Mouse (Mus musculus): Measurements from ENCODE around the gene Cfap61. TPM values are rescaled to one million over a fixed set of nuclear protein-coding genes. Genes with fewer than 3 reads are reported as not detected.
A peak's percentile ranks its signal among the peaks of the same experiment; 100 is the strongest.

Gene Cfap61
- polyA plus RNA-seq, 1 experiment from 2014 or later: not detected

DNA sequence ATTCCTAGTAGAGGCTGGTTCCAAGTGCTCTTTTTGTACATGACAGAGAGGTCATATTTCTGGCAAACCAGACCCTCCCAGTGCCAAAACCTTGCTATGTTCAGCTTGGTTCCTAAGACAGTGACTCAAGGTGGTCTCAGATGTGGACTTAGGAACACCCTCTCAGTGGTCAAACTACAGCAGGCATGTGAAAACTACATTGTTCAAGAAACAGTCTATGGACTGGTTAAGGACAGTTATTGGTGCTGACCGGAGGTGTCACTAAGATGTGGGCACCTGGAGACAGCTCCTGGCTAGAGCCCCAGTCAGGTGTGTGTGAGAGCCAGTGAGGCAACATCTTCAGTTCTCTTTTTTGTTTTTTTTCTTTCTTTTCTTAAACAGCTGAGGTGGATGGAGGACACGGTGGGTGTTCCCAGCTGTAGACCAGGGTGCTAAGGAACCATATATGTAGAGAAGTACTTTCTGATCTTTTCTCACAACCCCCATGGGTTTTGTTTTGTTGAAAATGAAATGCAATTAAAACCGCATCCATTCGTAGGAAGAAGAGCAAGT, 304.7 kb downstream of the Cfap61 start:
- H3K36me3 ChIP-seq (ENCODE audit: control insufficient read depth, insufficient read depth): no peaks in the 10 kb centered on the region
- H3K27ac ChIP-seq (ENCODE audit: low read length): no peak overlapping the region
- ATAC-seq (ENCODE audit: low read depth): no peak
- no peaks in the 10 kb centered on the region for H3K9me3 ChIP-seq (replicated peaks; ENCODE audit: control insufficient read depth, low read length)
- H3K4me2 ChIP-seq (ENCODE audit: low read depth, low read length): no peak overlapping the region
- WGBS (ENCODE audit: insufficient replicate concordance): 72% methylated on average over 4 of the region's 4 CpGs
- no peak overlapping the region for H3K4me3 ChIP-seq (ENCODE audit: low read depth, low read length)
- no peak overlapping the region for H3K9ac ChIP-seq (ENCODE audit: low read depth, low read length)
- no peaks in the 10 kb centered on the region for H3K4me1 ChIP-seq (ENCODE audit: control insufficient read depth, low read depth, low read length)
- H3K27me3 ChIP-seq (ENCODE audit: control insufficient read depth, insufficient read depth, low read depth, low read length): no peaks in the 10 kb centered on the region

DNA sequence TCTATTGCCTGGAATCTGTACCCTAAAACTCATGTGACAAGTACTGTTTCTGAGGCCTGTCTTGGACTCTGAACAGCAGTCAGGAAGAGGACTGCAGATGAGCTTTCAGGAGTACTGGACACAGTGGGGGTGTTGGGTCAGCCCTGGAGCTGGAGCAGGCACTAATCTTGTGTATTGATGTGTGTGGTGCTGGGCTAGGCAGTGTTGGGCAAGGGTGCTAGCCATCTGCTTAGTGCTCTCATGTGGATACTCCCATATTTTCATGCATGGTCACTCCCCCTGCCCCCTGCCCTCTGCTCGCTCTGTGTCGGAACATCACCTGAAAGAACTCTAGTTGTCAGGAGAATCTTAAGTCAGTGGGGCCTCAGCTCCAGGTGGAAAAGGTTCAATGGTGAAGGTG, 309.5 kb downstream of the Cfap61 start:
- no peak overlapping the region for H3K27ac ChIP-seq (ENCODE audit: low read length)
- H3K4me3 ChIP-seq (ENCODE audit: low read depth, low read length): no peak overlapping the region
- ATAC-seq (ENCODE audit: low read depth): no peak
- no peaks in the 10 kb centered on the region for H3K4me1 ChIP-seq (ENCODE audit: control insufficient read depth, low read depth, low read length)
- H3K27me3 ChIP-seq (ENCODE audit: control insufficient read depth, insufficient read depth, low read depth, low read length): no peaks in the 10 kb centered on the region
- 85% methylated on average over 2 of the region's 2 CpGs for WGBS (ENCODE audit: insufficient replicate concordance)
- H3K9me3 ChIP-seq (replicated peaks; ENCODE audit: control insufficient read depth, low read length): no peaks in the 10 kb centered on the region
- no peak overlapping the region for H3K9ac ChIP-seq (ENCODE audit: low read depth, low read length)
- no peak overlapping the region for H3K4me2 ChIP-seq (ENCODE audit: low read depth, low read length)
- no peaks in the 10 kb centered on the region for H3K36me3 ChIP-seq (ENCODE audit: control insufficient read depth, insufficient read depth)

DNA sequence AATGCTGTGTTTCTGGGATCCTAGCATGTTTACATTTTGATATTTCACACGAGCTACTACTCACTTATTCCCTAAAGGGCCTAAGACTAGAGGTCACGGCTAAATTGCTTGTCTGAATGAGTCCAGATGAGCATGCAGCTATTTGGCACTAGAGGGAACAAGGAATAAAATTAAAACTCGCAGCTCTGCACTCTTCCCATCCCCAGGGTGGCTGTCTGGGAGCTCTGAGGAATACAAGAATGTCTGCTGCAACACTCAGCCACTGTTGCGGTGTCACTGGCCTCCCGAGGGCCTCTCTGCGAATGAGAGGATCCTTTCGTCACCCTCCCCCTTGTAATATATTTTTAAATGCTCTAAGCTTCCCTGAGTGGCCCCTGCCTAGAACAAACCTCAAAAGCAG, 310.8 kb downstream of the Cfap61 start:
- Histone ChIP-seq H3K9me3 (replicated peaks; ENCODE audit: control insufficient read depth, low read length) (no peaks in the 10 kb centered on the region), H3K36me3 (ENCODE audit: control insufficient read depth, insufficient read depth) (no peaks in the 10 kb centered on the region), H3K27ac (ENCODE audit: low read length) (no peak overlapping the region), H3K4me2 (ENCODE audit: low read depth, low read length) (no peak overlapping the region), H3K27me3 (ENCODE audit: control insufficient read depth, insufficient read depth, low read depth, low read length) (no peaks in the 10 kb centered on the region), H3K4me3 (ENCODE audit: low read depth, low read length) (no peak overlapping the region), H3K9ac (ENCODE audit: low read depth, low read length) (no peak overlapping the region), H3K4me1 (ENCODE audit: control insufficient read depth, low read depth, low read length) (no peaks in the 10 kb centered on the region)
- no peak for ATAC-seq (ENCODE audit: low read depth)
- 60% methylated on average over 7 of the region's 7 CpGs for WGBS (ENCODE audit: insufficient replicate concordance)

GRCm38 (mm10) chr2:146246409-146247075, 312.0 kb downstream of the Cfap61 start:
- ATAC-seq (ENCODE audit: low read depth): no peak
- H3K9ac ChIP-seq (ENCODE audit: low read depth, low read length): no peak overlapping the region
- H3K4me3 ChIP-seq (ENCODE audit: low read depth, low read length): no peak overlapping the region
- no peak overlapping the region for H3K27ac ChIP-seq (ENCODE audit: low read length)
- H3K4me1 ChIP-seq (ENCODE audit: control insufficient read depth, low read depth, low read length): no peaks in the 10 kb centered on the region
- no peaks in the 10 kb centered on the region for H3K9me3 ChIP-seq (replicated peaks; ENCODE audit: control insufficient read depth, low read length)
- WGBS (ENCODE audit: insufficient replicate concordance): 69% methylated on average over 4 of the region's 4 CpGs
- no peaks in the 10 kb centered on the region for H3K36me3 ChIP-seq (ENCODE audit: control insufficient read depth, insufficient read depth)
- no peak overlapping the region for H3K4me2 ChIP-seq (ENCODE audit: low read depth, low read length)
- H3K27me3 ChIP-seq (ENCODE audit: control insufficient read depth, insufficient read depth, low read depth, low read length): no peaks in the 10 kb centered on the region

DNA sequence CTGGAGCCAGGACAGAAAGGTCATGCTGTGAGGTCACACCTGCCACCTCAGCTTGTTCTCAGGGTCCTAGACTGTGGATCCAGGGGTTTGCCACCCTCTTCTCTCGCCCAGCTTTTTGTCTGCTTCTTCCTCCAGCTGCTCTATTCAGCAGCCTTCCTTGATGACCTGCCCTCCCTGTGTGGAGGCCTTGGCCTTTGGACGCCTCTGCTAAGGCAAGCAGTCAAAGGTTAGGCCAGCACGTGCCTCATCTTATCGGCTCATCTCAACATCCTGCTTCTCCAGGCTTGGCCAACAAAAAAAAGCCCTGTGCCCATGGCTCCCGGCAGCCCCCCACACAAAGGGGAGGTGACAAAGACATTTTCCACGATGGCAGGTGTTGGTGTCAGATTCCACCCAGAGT, 313.0 kb downstream of the Cfap61 start:
- peak; percentile 24; the same call in 1 of the 2 replicates for ATAC-seq (ENCODE audit: low read depth)
- Histone ChIP-seq H3K4me1 (ENCODE audit: control insufficient read depth, low read depth, low read length) (no peaks in the 10 kb centered on the region), H3K9me3 (replicated peaks; ENCODE audit: control insufficient read depth, low read length) (no peaks in the 10 kb centered on the region), H3K4me3 (ENCODE audit: low read depth, low read length) (no peak overlapping the region), H3K27me3 (ENCODE audit: control insufficient read depth, insufficient read depth, low read depth, low read length) (no peaks in the 10 kb centered on the region), H3K9ac (ENCODE audit: low read depth, low read length) (no peak overlapping the region), H3K27ac (ENCODE audit: low read length) (no peak overlapping the region), H3K36me3 (ENCODE audit: control insufficient read depth, insufficient read depth) (no peaks in the 10 kb centered on the region), H3K4me2 (ENCODE audit: low read depth, low read length) (no peak overlapping the region)
- 45% methylated on average over 6 of the region's 6 CpGs for WGBS (ENCODE audit: insufficient replicate concordance)

GRCm38 (mm10) chr2:146249033-146249432, 314.4 kb downstream of the Cfap61 start:
- 70% methylated on average over 7 of the region's 7 CpGs for WGBS (ENCODE audit: insufficient replicate concordance)
- H3K36me3 ChIP-seq (ENCODE audit: control insufficient read depth, insufficient read depth): no peaks in the 10 kb centered on the region

DNA sequence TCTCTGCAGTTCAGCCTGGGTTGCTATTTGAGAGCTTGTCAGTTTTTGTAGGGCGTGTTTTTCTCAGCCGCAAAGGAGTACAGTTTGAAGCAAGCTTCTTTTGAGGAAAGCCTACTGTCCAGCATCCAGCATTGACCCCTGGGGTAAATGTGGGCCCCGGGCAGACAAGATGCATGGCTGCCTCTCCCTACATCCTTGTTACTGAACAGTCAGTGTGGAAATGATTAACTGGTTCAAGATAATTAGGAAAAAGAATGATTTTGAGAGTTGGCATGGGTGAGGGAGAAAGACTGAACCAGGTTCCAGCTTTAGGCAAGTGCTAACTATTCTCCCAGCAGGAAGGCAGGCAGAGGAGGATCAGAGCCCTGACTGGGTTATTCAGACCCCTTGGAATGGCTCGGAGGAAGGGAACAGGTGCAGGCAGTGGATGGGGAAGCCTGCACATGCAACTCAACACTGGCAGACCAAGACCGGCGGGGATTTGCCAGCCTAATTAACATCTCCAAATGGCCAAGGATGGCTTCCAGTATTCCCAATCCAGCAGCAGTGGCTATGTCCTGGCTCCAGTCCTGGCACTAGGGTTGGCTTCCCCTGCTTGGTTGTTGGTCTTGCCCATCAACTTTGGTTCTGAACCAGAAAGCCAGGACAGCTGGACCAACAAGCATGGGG, 315.8 kb downstream of the Cfap61 start:
- Histone ChIP-seq H3K4me3 (ENCODE audit: low read depth, low read length) (no peak overlapping the region), H3K9me3 (replicated peaks; ENCODE audit: control insufficient read depth, low read length) (no peaks in the 10 kb centered on the region), H3K9ac (ENCODE audit: low read depth, low read length) (no peak overlapping the region), H3K4me2 (ENCODE audit: low read depth, low read length) (no peak overlapping the region), H3K27me3 (ENCODE audit: control insufficient read depth, insufficient read depth, low read depth, low read length) (no peaks in the 10 kb centered on the region), H3K4me1 (ENCODE audit: control insufficient read depth, low read depth, low read length) (no peaks in the 10 kb centered on the region), H3K36me3 (ENCODE audit: control insufficient read depth, insufficient read depth) (no peaks in the 10 kb centered on the region), H3K27ac (ENCODE audit: low read length) (no peak overlapping the region)
- no peak for ATAC-seq (ENCODE audit: low read depth)
- WGBS (ENCODE audit: insufficient replicate concordance): 73% methylated on average over 6 of the region's 6 CpGs

More at GRCm38 (mm10) chr2:146249033-146249432, 314.4 kb downstream of the Cfap61 start:
- Histone ChIP-seq H3K27me3 (ENCODE audit: control insufficient read depth, insufficient read depth, low read depth, low read length) (no peaks in the 10 kb centered on the region), H3K9ac (ENCODE audit: low read depth, low read length) (no peak overlapping the region), H3K27ac (ENCODE audit: low read length) (no peak overlapping the region), H3K4me3 (ENCODE audit: low read depth, low read length) (no peak overlapping the region), H3K9me3 (replicated peaks; ENCODE audit: control insufficient read depth, low read length) (no peaks in the 10 kb centered on the region), H3K4me1 (ENCODE audit: control insufficient read depth, low read depth, low read length) (no peaks in the 10 kb centered on the region), H3K4me2 (ENCODE audit: low read depth, low read length) (no peak overlapping the region)
- ATAC-seq (ENCODE audit: low read depth): no peak

DNA sequence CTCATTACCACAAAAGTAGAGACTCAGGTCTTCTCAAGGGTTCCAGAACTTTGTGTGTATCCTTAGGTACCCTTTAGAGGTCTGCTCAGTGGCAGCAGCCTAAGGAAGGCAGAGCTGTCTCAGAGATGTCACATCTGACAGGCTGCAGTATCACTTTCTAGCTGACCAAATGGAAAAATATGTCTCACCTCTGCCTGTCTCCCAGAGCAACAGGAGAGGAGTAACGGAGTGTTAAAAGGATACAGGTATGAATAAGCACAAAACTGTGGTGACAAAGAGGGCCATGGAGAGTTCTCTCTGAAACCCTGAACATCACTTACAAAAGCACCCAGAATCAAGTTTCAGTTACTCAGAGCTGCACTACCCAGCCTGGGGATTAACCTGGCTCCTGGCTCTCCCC, 319.8 kb downstream of the Cfap61 start:
- H3K4me2 ChIP-seq (ENCODE audit: low read depth, low read length): no peak overlapping the region
- H3K4me3 ChIP-seq (ENCODE audit: low read depth, low read length): no peak overlapping the region
- H3K27me3 ChIP-seq (ENCODE audit: control insufficient read depth, insufficient read depth, low read depth, low read length): no peaks in the 10 kb centered on the region
- H3K4me1 ChIP-seq (ENCODE audit: control insufficient read depth, low read depth, low read length): no peaks in the 10 kb centered on the region
- H3K9ac ChIP-seq (ENCODE audit: low read depth, low read length): no peak overlapping the region
- 68% methylated on average over 1 of the region's 1 CpGs for WGBS (ENCODE audit: insufficient replicate concordance)
- H3K9me3 ChIP-seq (replicated peaks; ENCODE audit: control insufficient read depth, low read length): no peaks in the 10 kb centered on the region
- H3K36me3 ChIP-seq (ENCODE audit: control insufficient read depth, insufficient read depth): no peaks in the 10 kb centered on the region
- no peak for ATAC-seq (ENCODE audit: low read depth)
- H3K27ac ChIP-seq (ENCODE audit: low read length): no peak overlapping the region

- H3K4me3 ChIP-seq (ENCODE audit: low read depth, low read length): no peak overlapping the region
- no peaks in the 10 kb centered on the region for H3K9me3 ChIP-seq (replicated peaks; ENCODE audit: control insufficient read depth, low read length)
- no peaks in the 10 kb centered on the region for H3K27me3 ChIP-seq (ENCODE audit: control insufficient read depth, insufficient read depth, low read depth, low read length)
- no peak overlapping the region for H3K27ac ChIP-seq (ENCODE audit: low read length)
- no peak overlapping the region for H3K9ac ChIP-seq (ENCODE audit: low read depth, low read length)
- no peak for ATAC-seq (ENCODE audit: low read depth)
- no peak overlapping the region for H3K4me2 ChIP-seq (ENCODE audit: low read depth, low read length)
- no peaks in the 10 kb centered on the region for H3K36me3 ChIP-seq (ENCODE audit: control insufficient read depth, insufficient read depth)
- H3K4me1 ChIP-seq (ENCODE audit: control insufficient read depth, low read depth, low read length): no peaks in the 10 kb centered on the region
Measured at GRCm38 (mm10) chr2:146255636-146256035, 321.1 kb downstream of the Cfap61 start.
